Mouse (Mus musculus) liver, embryonic 16.5 days (tissue): Measurements from ENCODE around the gene Gm9844. TPM values are rescaled to one million over a fixed set of nuclear protein-coding genes. Genes with fewer than 3 reads are reported as not detected.

ENCODE experiments used
- ATAC-seq: fragments of 200-750 bp; cut with Nextera tagmentation; 2 replicates; pipeline ENCODE4 v1.8.0; 2017; ENCODE audit warnings: low read depth, mild to moderate bottlenecking, moderate number of reproducible peaks, moderate library complexity
- H3K27ac ChIP-seq: fragments of 300-500 bp; sonication (generic); 2 replicates; pipeline ENCODE4 v1.5.1; 2014; ENCODE audit warnings: mild to moderate bottlenecking, low read length
- H3K27me3 ChIP-seq: fragments of 300-500 bp; sonication (generic); 2 replicates; pipeline ENCODE4 v1.6.1; 2014; ENCODE audit warnings: low read depth, low read length, mixed read lengths; ENCODE audit not compliant: control insufficient read depth, insufficient read depth
- H3K36me3 ChIP-seq: fragments of 300-500 bp; sonication (generic); 2 replicates; pipeline ENCODE4 v1.6.1; 2014; ENCODE audit warnings: mild to moderate bottlenecking; ENCODE audit not compliant: control insufficient read depth, insufficient read depth
- H3K4me1 ChIP-seq: fragments of 300-500 bp; sonication (generic); 2 replicates; pipeline ENCODE4 v1.6.1; 2014; ENCODE audit warnings: low read depth, low read length, mixed read lengths; ENCODE audit not compliant: control insufficient read depth
- H3K4me2 ChIP-seq: fragments of 300-500 bp; sonication (generic); 2 replicates; pipeline ENCODE4 v1.6.1; 2014; ENCODE audit warnings: low read depth, low read length, mixed read lengths
- H3K4me3 ChIP-seq: fragments of 300-500 bp; sonication (generic); 2 replicates; pipeline ENCODE4 v1.5.1; 2014; ENCODE audit warnings: low read depth, mild to moderate bottlenecking, low read length
- H3K9ac ChIP-seq: fragments of 300-500 bp; sonication (generic); 2 replicates; pipeline ENCODE4 v1.6.1; 2014; ENCODE audit warnings: low read depth, low read length
- H3K9me3 ChIP-seq: fragments of 300-500 bp; sonication (generic); replicated peaks from 2 replicates; pipeline ENCODE4 v1.6.1; 2016; ENCODE audit warnings: low read length; ENCODE audit not compliant: control insufficient read depth
- WGBS: fragments of 180-500 bp; shearing (Covaris S2); extraction: QIAGEN DNeasy Blood & Tissue Kit; methylation state at CpG from one replicate; pipeline ENCODE4 v1.1.7; 2014; ENCODE audit not compliant: insufficient replicate concordance; 5-methylcytosine and 5-hydroxymethylcytosine counted together
- polyA plus RNA-seq: library from polyadenylated mRNA; unstranded; fragments of >200 nt; fragmentation: Nextera tagmentation; extraction: Ambion mirVana; gene quantifications from 2 replicates; pipeline ENCODE4 v1.2.1, GENCODE M21; 2015

Gm9844 gene
- polyA plus RNA-seq, 1 experiment from 2014 or later: 1.2 TPM

DNA sequence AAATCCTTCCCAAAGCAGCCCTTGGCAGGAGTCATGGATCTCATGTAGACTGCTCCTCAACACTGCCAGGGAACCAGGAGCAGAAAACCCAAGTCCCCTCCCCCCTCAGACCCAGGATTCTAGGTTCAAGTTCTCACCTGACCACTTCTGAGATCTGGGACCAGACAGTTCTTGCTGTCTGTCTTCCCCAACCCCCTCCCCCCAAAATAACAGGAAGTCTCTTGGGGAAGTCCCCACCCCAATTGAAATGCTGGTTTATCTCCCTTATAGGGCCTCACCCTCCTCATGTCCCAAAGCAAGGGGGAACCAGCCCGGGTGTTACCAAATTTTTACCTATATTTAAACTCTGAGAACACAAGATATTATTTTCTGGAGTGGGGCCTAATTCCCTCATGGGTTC is 39.8 kb downstream of the Gm9844 start:
- 10% methylated on average over 1 of the region's 1 CpGs for WGBS
- H3K36me3 ChIP-seq: no peaks in the 10 kb centered on the region
- peak overlapping the region; percentile 77; the same call in 1 of the 2 replicates for H3K4me3 ChIP-seq
- peak overlapping the region; percentile 82 for H3K4me2 ChIP-seq
- no peaks in the 10 kb centered on the region for H3K27me3 ChIP-seq
- H3K4me1 ChIP-seq: peaks cover 40% of the 10 kb centered on the region
- peak overlapping the region; percentile 74; the same call in 1 of the 2 replicates for H3K9ac ChIP-seq
- no peak for ATAC-seq
- no peaks in the 10 kb centered on the region for H3K9me3 ChIP-seq
- peak overlapping the region; percentile 91 for H3K27ac ChIP-seq

DNA sequence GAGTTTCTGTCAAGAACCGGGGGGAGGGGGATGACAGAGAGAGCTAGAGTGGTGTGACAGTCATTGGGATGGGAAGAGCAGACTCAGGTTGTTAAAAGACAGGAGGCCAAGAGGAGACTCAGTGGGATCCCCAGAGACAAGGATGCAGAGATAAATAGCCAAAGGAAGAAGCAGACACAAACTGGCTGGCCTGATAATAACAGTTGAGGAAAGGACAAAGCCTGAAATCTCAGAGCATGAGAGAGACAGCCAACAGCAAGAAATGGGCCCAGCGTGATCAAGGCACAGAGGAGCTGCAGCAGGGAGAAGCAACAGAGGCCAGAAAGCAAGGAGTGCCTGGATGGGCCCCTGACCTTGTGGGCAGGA is 40.2 kb downstream of the Gm9844 start:
- Histone ChIP-seq H3K9ac (peak overlapping the region; percentile 74), H3K4me3 (peak overlapping the region; percentile 77), H3K9me3 (no peaks in the 10 kb centered on the region), H3K36me3 (no peaks in the 10 kb centered on the region), H3K27ac (peak overlapping the region; percentile 91), H3K4me2 (peak overlapping the region; percentile 82), H3K4me1 (peaks cover 44% of the 10 kb centered on the region), H3K27me3 (no peaks in the 10 kb centered on the region)
- no peak for ATAC-seq
- 16% methylated on average over 2 of the region's 2 CpGs for WGBS

DNA sequence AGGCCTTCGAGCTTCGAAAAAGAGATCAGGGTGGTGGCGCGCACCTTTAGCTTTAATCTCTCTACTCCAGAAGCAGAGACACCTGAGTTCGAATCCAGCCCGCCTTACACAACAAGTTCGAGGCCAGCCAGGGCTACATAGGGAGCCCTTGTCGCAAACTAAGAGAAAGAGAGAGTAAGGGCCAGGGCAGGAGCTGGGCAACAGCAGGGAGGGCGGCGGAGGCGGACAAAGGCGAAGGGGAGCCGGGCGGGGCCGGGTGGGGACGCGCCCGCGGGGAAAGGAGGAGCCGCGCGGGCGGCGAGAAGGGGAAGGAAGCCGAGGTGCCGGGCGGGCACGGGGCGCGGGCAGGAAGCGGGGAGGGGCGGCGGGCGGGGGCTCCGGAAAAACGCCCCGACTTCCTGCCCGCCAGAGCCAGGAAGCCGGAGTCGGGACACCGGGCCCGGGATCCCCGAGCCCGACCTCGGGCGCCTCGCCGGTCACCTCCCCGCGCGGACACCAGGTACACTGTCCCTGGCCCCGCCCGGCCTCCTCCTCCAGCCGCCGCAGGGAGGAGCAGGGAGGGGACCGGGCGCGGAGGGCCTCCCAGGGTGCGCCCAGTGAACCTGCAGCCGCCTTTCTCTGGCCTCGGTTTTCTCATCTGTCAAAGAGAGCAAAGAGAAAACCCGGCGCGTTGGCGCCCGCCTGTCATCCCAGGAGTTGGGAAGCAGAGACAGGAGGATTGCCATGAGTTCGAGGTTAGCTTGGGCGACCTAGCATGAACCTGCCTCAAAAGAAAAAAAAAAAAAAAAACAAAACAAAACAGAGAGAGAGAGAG is 40.8 kb downstream of the Gm9844 start, which contains the start of gene Arhgef1:
Gene Arhgef1, plus strand, starts transcription at position 283 of the 814 bp plus-strand sequence.
- peak; percentile 56 for ATAC-seq
- Histone ChIP-seq H3K9ac (peak within 1 kb of the TSS; percentile 74), H3K4me1 (peaks cover 47% of the 10 kb centered on the region), H3K4me3 (peak within 1 kb of the TSS; percentile 77), H3K36me3 (peaks cover under 1% of the 10 kb centered on the region), H3K4me2 (peak within 1 kb of the TSS; percentile 82), H3K27ac (peak within 1 kb of the TSS; percentile 91), H3K9me3 (no peaks in the 10 kb centered on the region), H3K27me3 (no peaks in the 10 kb centered on the region)
- 3% methylated on average over 44 of the region's 68 CpGs for WGBS

DNA sequence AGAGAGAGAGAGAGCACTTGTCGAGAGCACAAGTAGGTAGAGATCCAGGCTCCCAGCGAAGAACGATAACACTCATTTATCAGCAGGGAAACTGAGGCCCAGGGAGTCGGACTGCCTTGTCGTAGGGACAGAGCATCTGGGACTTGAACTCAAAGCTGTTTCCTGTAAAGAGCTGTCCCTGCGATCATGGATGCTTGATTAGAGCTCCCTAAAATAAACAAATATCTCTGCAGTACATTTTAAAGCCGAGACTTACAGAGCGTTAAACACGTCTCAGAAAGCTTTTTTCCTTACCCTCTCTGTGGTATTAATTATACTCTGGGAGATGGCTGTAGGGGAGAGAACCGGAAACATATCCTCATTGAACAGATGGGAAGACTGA is 41.4 kb downstream of the Gm9844 start:
- Histone ChIP-seq H3K4me2 (peak overlapping the region; percentile 82), H3K27me3 (no peaks in the 10 kb centered on the region), H3K4me1 (peaks cover 47% of the 10 kb centered on the region), H3K36me3 (peaks cover 6% of the 10 kb centered on the region), H3K9ac (peak overlapping the region; percentile 74), H3K4me3 (peak overlapping the region; percentile 77), H3K9me3 (no peaks in the 10 kb centered on the region), H3K27ac (peak overlapping the region; percentile 91)
- ATAC-seq: no peak
- 7% methylated on average over 10 of the region's 10 CpGs for WGBS

DNA sequence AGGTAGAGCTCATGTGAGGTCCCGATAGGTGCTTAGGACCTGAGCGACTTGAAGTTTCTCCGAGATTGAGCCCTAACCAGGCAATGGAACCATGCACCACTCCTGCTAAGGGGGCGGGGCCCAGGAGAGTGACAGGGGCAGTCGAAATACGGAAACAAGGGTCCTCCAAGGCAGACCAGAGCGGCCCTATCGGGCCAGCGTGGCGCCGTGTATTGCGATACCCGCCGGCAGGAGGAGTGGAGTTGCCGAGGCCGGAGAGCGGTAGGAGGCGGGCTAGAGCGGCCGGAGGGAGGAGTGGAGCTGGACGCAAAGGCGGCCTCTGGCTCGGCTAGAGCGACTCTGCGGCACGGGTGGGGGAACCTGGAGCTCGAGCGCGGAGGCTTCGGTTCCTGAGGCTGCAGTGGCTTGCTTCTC is 42.1 kb downstream of the Gm9844 start:
- Histone ChIP-seq H3K27ac (peak overlapping the region; percentile 91), H3K9ac (peak overlapping the region; percentile 84), H3K27me3 (no peaks in the 10 kb centered on the region), H3K4me1 (peaks cover 47% of the 10 kb centered on the region), H3K4me2 (peak overlapping the region; percentile 82), H3K4me3 (peak overlapping the region; percentile 77), H3K9me3 (no peaks in the 10 kb centered on the region), H3K36me3 (peaks cover 6% of the 10 kb centered on the region)
- WGBS: under 1% methylated on average over 30 of the region's 30 CpGs
- peak; percentile 96 for ATAC-seq

DNA sequence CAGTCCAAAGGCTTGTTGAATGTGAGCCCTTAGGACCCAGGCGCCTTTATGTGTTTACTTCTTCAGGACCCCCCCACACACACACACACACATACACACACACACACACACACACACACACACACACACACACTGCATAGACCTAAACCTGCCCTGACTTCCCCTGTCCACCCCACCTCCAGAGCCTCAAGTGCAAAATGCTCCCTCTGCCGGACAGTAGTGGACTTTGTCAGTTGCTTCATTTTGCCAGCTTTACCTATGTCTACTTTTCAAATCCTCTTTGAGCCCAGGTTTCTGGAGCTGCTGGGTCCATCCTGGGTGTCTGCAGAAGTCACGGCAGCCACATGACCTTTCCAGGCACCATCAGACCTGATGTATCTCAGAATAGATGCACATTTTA is 42.9 kb downstream of the Gm9844 start:
- Histone ChIP-seq H3K27ac (peak overlapping the region; percentile 80), H3K4me3 (peak overlapping the region; percentile 77), H3K9ac (peak overlapping the region; percentile 84), H3K36me3 (peaks cover 6% of the 10 kb centered on the region), H3K9me3 (no peaks in the 10 kb centered on the region), H3K4me1 (peaks cover 47% of the 10 kb centered on the region), H3K4me2 (peak overlapping the region; percentile 82), H3K27me3 (no peaks in the 10 kb centered on the region)
- 10% methylated on average over 3 of the region's 3 CpGs for WGBS
- ATAC-seq: 0 out of 2 replicates have a peak, but pooled peaks have one; percentile 17

DNA sequence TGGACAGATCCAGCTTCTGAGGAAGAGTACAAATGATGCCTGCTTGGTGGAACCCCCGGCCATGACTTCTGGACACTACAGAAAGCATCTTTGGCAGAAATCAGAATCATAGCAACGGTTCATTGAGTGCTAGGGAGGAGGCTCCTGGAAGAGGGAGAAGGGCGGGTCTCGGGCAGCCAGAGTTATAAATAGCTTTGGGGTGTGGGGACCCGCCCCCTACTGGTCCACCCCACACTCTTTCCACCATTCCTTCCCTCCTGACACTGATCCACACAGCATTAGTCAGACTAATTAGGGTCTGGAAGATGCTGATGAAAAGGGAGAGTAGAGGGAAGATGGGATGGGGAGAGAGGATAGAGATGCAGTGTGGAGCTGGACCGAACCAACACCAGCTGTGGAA is 44.5 kb downstream of the Gm9844 start:
- Histone ChIP-seq H3K4me2 (0 out of 2 replicates have a peak overlapping the region, but pooled peaks have one; percentile 28), H3K4me1 (peaks cover 47% of the 10 kb centered on the region), H3K9me3 (no peaks in the 10 kb centered on the region), H3K27me3 (no peaks in the 10 kb centered on the region), H3K27ac (0 out of 2 replicates have a peak overlapping the region, but pooled peaks have one; percentile 16), H3K4me3 (no peak overlapping the region), H3K36me3 (peaks cover 6% of the 10 kb centered on the region), H3K9ac (no peak overlapping the region; the same call in 1 of the 2 replicates)
- no peak for ATAC-seq
- 16% methylated on average over 6 of the region's 6 CpGs for WGBS

DNA sequence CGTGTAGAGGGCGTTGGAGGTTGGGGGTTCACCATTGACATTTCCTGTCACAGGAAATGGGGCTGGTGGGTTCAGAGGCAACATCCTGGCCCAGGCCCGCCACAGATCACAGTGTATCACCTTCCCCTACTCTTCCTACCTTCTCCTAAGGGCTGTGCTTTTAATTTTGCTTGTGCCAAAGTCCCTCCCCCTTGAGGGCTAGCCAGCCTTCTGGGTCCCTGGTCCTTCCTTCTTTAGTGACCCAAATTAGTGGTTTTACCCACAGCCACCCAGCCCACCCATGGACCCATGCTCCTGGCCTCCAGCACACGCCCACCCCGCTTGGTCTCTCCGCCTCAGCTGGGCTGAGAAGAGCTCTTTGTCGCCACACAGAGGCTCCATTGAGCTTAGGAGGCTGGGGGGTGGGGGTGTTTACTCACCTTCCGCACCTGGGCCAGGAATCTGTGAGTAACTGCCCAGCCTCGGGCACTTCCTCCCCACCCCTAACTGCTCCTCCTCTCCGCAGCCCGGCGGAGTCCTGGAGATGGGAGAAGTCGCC is 45.3 kb downstream of the Gm9844 start:
- WGBS: 33% methylated on average over 13 of the region's 13 CpGs
- Histone ChIP-seq H3K4me3 (no peak overlapping the region), H3K4me1 (peaks cover 41% of the 10 kb centered on the region), H3K4me2 (peak overlapping the region; percentile 28), H3K9me3 (no peaks in the 10 kb centered on the region), H3K36me3 (peaks cover 6% of the 10 kb centered on the region), H3K27me3 (no peaks in the 10 kb centered on the region), H3K27ac (no peak overlapping the region), H3K9ac (no peak overlapping the region)
- no peak for ATAC-seq
